Mouse (Mus musculus): ENCODE data around the gene Prrc2a.

Prrc2a gene

GRCm38 (mm10) chr17:35164568-35165450, at the start of gene Prrc2a:
Prrc2a (minus strand) TSS chr17:35164897.
- DNase-seq: peak; percentile 99

GRCm38 (mm10) chr17:35213071-35213470, 48.4 kb upstream of the Prrc2a start:
- DNase-seq: no peak

- no peak for DNase-seq
These were observed 45.9 kb upstream of the Prrc2a start for GRCm38 (mm10) chr17:35210593-35210992.

- no peak for DNase-seq
These were observed 45.3 kb upstream of the Prrc2a start for GRCm38 (mm10) chr17:35209785-35210535.

GRCm38 (mm10) chr17:35205380-35205769, 40.7 kb upstream of the Prrc2a start:
- no peak for DNase-seq

GRCm38 (mm10) chr17:35204494-35205379, 40.0 kb upstream of the Prrc2a start, which contains the start of gene Lta:
Lta (minus strand) TSS chr17:35205351.
- no peak for DNase-seq

GRCm38 (mm10) chr17:35202442-35202841, 37.7 kb upstream of the Prrc2a start:
- no peak for DNase-seq

GRCm38 (mm10) chr17:35201787-35202186, 37.1 kb upstream of the Prrc2a start, which contains the start of gene Tnf:
Tnf (minus strand) TSS chr17:35202007.
- DNase-seq: no peak

GRCm38 (mm10) chr17:35201128-35201527, 36.4 kb upstream of the Prrc2a start:
- no peak for DNase-seq

- no peak for DNase-seq
These were observed 35.7 kb upstream of the Prrc2a start for GRCm38 (mm10) chr17:35200398-35200797.

- DNase-seq: no peak
These were observed 34.2 kb upstream of the Prrc2a start for GRCm38 (mm10) chr17:35198946-35199345.

- no peak for DNase-seq
These were observed 33.3 kb upstream of the Prrc2a start for GRCm38 (mm10) chr17:35198029-35198428.

GRCm38 (mm10) chr17:35197126-35197525, 32.4 kb upstream of the Prrc2a start:
- no peak for DNase-seq

- no peak for DNase-seq
These were observed 31.6 kb upstream of the Prrc2a start for GRCm38 (mm10) chr17:35196321-35196641.

GRCm38 (mm10) chr17:35195631-35196320, 31.1 kb upstream of the Prrc2a start:
- peak; percentile 63 for DNase-seq

- no peak for DNase-seq
These were observed 30.3 kb upstream of the Prrc2a start for GRCm38 (mm10) chr17:35194844-35195630.

- DNase-seq: no peak
These were observed 29.5 kb upstream of the Prrc2a start, which contains the start of gene Ltb for GRCm38 (mm10) chr17:35193881-35194843. Ltb (plus strand) TSS chr17:35194439.

- DNase-seq: no peak
These were observed 28.2 kb upstream of the Prrc2a start for GRCm38 (mm10) chr17:35192924-35193323.

- DNase-seq: no peak
These were observed 27.0 kb upstream of the Prrc2a start for GRCm38 (mm10) chr17:35191723-35192122.

GRCm38 (mm10) chr17:35190096-35190495, 25.4 kb upstream of the Prrc2a start:
- no peak for DNase-seq

Data from kidney, adult 11 months (tissue).